Mouse (Mus musculus) kidney, adult 2 months (tissue): ENCODE measurements around the gene Kcnk1.

Experiments
- CTCF ChIP-seq: fragments of 200-500 bp; conservative IDR thresholded peaks from 2 replicates; pipeline ENCODE4 v1.5.1; 2011; ENCODE audit warnings: low read depth, mild to moderate bottlenecking, control low read depth, low read length, moderate library complexity, mixed read lengths; ENCODE audit not compliant: insufficient read depth, insufficient read length
- POLR2A ChIP-seq: fragments of 200-500 bp; IDR thresholded peaks from one replicate; pipeline ENCODE4 v1.6.1; 2011; ENCODE audit warnings: low read depth, low read length, control low read depth

- TF ChIP-seq CTCF (no peak), POLR2A (no peak)
These were observed 34.9 kb upstream of the Kcnk1 start for GRCm38 (mm10) chr8:125960037-125960436.
